Mouse (Mus musculus): ENCODE measurements around the gene Rasgef1a.

DNA sequence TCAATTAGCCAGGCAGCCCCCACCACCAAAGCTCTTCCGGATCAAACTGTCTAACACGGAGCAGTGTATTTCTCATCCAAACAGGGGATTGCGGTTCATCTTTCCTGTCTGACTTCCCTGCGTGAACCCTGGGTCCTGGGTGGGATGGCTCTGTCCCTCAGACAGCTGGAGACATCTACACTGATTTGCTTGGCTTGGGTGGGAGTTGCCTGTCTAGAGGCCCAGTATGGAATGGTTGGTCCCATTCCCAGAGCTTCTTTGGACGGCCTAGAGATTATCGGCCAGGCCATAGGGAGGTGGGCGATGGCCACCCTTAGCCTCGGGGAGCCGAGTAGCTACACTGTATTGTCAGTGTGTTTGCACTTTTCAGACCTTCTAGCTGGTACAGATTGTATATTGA is 79.6 kb downstream of the Rasgef1a start:
- TF ChIP-seq CTCF (IDR thresholded peaks at IDR 0.05; ENCODE audit: low read depth) (no peak), EP300 (optimal IDR thresholded peaks at IDR 0.05) (no peak)
